Mouse (Mus musculus): Measurements from ENCODE around the gene Rpl32. TPM values are rescaled to one million over a fixed set of nuclear protein-coding genes. Genes with fewer than 3 reads are reported as not detected.

The Rpl32 gene
- polyA plus RNA-seq, 1 experiment = 880 TPM

GRCm38 (mm10) chr6:115772604-115773003, 35.9 kb downstream of the Rpl32 start:
- DNase-seq (ENCODE audit: low read depth, low spot score) = no peak

GRCm38 (mm10) chr6:115772201-115772600, 36.3 kb downstream of the Rpl32 start:
- WGBS = 82% methylated on average over 6 of the region's 6 CpGs
- DNase-seq (ENCODE audit: low read depth, low spot score) = no peak

More at GRCm38 (mm10) chr6:115772604-115773003, 35.9 kb downstream of the Rpl32 start:
- WGBS = 80% methylated on average over 1 of the region's 1 CpGs

GRCm38 (mm10) chr6:115770852-115771251, 37.7 kb downstream of the Rpl32 start:
- WGBS = 33% methylated on average over 4 of the region's 4 CpGs
- no peak for DNase-seq (ENCODE audit: low read depth, low spot score)

GRCm38 (mm10) chr6:115770059-115770670, 38.4 kb downstream of the Rpl32 start:
- no peak for DNase-seq (ENCODE audit: low read depth, low spot score)
- 87% methylated on average over 20 of the region's 20 CpGs for WGBS

GRCm38 (mm10) chr6:115768207-115768606, 40.3 kb downstream of the Rpl32 start:
- WGBS = 87% methylated on average over 4 of the region's 4 CpGs

GRCm38 (mm10) chr6:115767357-115767756, 41.2 kb downstream of the Rpl32 start:
- whole genome bisulfite sequencing = 62% methylated on average over 9 of the region's 9 CpGs
- DNase-seq (ENCODE audit: low read depth, low spot score) = no peak

More at GRCm38 (mm10) chr6:115768207-115768606, 40.3 kb downstream of the Rpl32 start:
- no peak for DNase-seq (ENCODE audit: low read depth, low spot score)

GRCm38 (mm10) chr6:115764179-115764578, 44.4 kb downstream of the Rpl32 start:
- WGBS = 54% methylated on average over 7 of the region's 7 CpGs
- no peak for DNase-seq (ENCODE audit: low read depth, low spot score)

GRCm38 (mm10) chr6:115761995-115762756, 46.4 kb downstream of the Rpl32 start, which contains the start of gene Tmem40:
Gene Tmem40 (minus strand): TSS chr6:115762410.
- 13% methylated on average over 9 of the region's 9 CpGs for WGBS
- DNase-seq (ENCODE audit: low read depth, low spot score) = no peak

GRCm38 (mm10) chr6:115760982-115761381, 47.6 kb downstream of the Rpl32 start:
- 46% methylated on average over 4 of the region's 4 CpGs for WGBS
- no peak for DNase-seq (ENCODE audit: low read depth, low spot score)

- 91% methylated on average over 4 of the region's 4 CpGs for WGBS
Observed at GRCm38 (mm10) chr6:115760137-115760536, 48.4 kb downstream of the Rpl32 start.

GRCm38 (mm10) chr6:115759461-115759860, 49.1 kb downstream of the Rpl32 start:
- WGBS = 33% methylated on average over 5 of the region's 5 CpGs

More at GRCm38 (mm10) chr6:115760137-115760536, 48.4 kb downstream of the Rpl32 start:
- no peak for DNase-seq (ENCODE audit: low read depth, low spot score)

GRCm38 (mm10) chr6:115758981-115759435, 49.5 kb downstream of the Rpl32 start:
- no peak for DNase-seq (ENCODE audit: low read depth, low spot score)
- 36% methylated on average over 9 of the region's 9 CpGs for WGBS

More at GRCm38 (mm10) chr6:115759461-115759860, 49.1 kb downstream of the Rpl32 start:
- DNase-seq (ENCODE audit: low read depth, low spot score) = no peak

- DNase-seq (ENCODE audit: low read depth, low spot score) = no peak
- 85% methylated on average over 7 of the region's 7 CpGs for WGBS
Observed at GRCm38 (mm10) chr6:115755536-115755935, 53.0 kb downstream of the Rpl32 start.

Other genes starting within 250 kb of the Rpl32 start
- gene Mkrn2os, start 216.2 kb downstream of the Rpl32 start, polyA plus RNA-seq (2012; rRNA removed) = 116 and 141 TPM in 2 replicates
- 35.6 and 51.8 TPM in 2 replicates for gene Mkrn2, start 206.8 kb downstream of the Rpl32 start, polyA plus RNA-seq (2012; rRNA removed)
- gene Raf1, start 132.1 kb downstream of the Rpl32 start, polyA plus RNA-seq (2012; rRNA removed) = 99.1 and 126 TPM in 2 replicates
- 0.22 and 0.37 TPM in 2 replicates for gene Tmem40, start 46.3 kb downstream of the Rpl32 start, polyA plus RNA-seq (2012; rRNA removed)
- gene Cand2, start 34.2 kb downstream of the Rpl32 start, polyA plus RNA-seq (2012; rRNA removed) = 2.9 and 3.4 TPM in 2 replicates
- 0.04 and 0.12 TPM in 2 replicates for gene Efcab12, start 29.7 kb upstream of the Rpl32 start, polyA plus RNA-seq (2012; rRNA removed)
- gene Mbd4, start 44.6 kb upstream of the Rpl32 start, polyA plus RNA-seq (2012; rRNA removed) = 1.6 and 2.4 TPM in 2 replicates
- 3.7 and 3.9 TPM in 2 replicates for gene Ift122, start 44.7 kb upstream of the Rpl32 start, polyA plus RNA-seq (2012; rRNA removed)
- 0.12 and 0.22 TPM in 2 replicates for gene Rho, start 123.0 kb upstream of the Rpl32 start, polyA plus RNA-seq (2012; rRNA removed)
- gene H1foo, start 136.2 kb upstream of the Rpl32 start, polyA plus RNA-seq (2012; rRNA removed) = not detected in 2 replicates
- gene Plxnd1, start 186.3 kb upstream of the Rpl32 start, polyA plus RNA-seq (2012; rRNA removed) = 12.9 and 20.1 TPM in 2 replicates